Mouse (Mus musculus): ENCODE results near the gene Pltp. TPM values are rescaled to one million over a fixed set of nuclear protein-coding genes. Genes with fewer than 3 reads are reported as not detected.
A peak's percentile ranks its signal among the peaks of the same experiment; 100 is the strongest.
"Not testable (repeated sequence)": the region's sequence is repeated elsewhere in the genome, so short reads cannot be mapped to it uniquely, and the experiment has no call there.

Gene Pltp
- total RNA-seq, 2 experiments from 2014 or later = 90.7 to 93.5 TPM

DNA sequence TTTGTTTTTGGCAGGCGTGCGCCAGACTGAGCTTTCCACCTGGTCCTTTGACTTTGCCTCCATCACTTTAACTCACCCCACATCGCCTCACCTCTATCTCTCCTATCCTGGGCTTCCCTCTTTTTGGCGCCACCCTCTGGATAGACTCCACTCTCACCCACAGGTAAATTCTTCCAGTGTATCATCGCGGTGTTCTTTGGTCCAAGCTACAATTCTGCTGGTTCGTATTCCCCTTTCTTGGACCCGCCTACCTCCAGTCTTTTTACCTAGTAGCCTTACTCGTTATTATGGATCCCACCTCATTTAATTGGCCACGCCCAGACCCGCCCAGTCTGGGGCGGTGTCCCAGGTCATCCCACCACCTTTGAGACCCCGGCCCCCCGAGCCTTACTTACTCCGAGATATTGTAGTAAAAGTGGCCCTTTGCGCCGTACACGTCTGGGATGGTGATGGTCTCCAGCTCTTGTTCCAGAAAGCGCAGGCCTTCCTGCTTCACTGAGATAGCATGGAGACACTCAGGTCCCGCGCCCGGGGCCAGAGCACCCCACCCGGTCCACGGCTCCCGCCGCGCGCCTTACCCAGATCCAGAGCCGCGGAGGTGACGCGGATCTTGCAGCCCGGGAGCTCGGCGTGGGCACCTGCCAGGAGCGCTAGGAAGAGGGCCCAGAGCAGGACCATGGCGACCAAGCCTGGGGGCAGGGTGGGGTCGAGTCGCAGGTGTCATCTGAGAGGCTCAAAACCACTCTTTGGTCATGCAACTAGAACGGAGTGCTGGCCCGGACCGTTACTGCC lies 1.0 kb downstream of the Pltp start:
- DNase-seq (ENCODE audit: low spot score in 2 of 2) = no peak

DNA sequence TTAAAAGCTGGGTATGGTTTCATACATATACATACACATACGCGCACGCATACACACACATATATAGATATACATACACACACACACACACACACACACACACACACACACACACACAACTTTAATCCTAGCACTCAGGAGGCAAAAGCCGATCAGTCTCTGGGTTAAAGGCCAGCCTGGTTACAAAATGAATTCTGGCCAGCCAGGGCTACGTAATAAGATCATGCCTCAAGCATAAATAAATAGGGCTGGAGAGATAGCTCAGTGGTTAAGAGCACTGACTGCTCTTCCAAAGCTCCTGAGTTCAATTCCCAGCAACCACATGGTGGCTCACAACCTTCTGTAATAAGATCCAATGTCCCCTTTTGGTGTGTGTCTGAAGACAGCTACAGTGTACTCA lies 1.9 kb downstream of the Pltp start:
- DNase-seq (ENCODE audit: low spot score in 2 of 2) = not testable (repeated sequence)

DNA sequence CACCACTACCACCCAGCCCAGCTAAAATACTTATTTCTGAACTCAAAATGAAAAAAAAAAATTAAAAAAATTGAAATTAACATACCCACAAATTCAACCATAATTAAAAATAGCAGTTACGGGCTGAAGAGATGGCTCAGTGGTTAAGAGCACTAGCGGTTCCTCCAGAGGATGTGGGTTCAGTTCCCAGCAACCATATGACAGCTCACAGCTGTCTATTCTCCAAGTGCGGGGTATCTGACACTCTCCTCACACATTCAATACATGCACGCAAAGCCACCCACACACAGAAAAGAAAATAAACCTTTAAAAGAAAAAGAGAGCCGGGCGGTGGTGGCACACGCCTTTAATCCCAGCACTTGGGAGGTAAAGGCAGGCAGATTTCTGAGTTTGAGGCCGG lies 7.5 kb downstream of the Pltp start:
- no peak for DNase-seq (ENCODE audit: low spot score in 2 of 2)

DNA sequence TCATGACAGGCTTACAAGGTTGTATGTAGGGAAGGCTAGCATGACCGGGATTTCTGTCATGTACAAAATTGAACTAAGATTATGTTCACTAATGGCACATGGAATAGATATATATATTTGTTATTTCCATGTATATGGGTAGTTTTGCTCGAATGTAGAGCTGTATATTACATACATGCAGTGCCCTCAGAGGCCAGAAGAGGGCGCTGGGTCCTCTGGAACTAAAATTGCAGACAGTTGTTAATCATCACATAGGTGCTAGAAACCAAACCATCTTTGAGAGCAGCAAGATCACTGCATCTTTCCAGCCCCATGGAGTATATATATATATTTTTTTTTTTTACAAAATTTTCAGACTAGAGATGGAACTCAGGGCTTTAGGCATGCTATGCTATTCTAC lies 11.7 kb downstream of the Pltp start:
- no peak for DNase-seq (ENCODE audit: low spot score in 2 of 2)

DNA sequence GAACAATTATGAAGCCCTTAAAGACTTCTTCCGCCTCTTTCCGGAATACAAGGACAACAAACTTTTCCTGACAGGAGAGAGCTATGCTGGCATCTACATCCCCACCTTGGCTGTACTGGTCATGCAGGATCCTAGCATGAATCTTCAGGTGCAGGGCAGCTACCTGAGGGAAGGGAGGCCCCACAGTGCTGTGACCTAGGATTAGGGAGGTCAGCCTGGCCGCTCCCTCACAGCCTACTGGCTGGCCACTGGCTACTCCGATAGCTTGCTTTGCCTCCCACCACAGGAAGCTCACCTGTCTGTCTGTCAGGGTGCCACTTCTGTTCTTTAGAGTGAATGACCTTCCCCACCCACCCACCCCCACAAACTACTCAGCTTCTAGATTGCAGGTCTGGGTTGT lies 22.3 kb downstream of the Pltp start:
- no peak for DNase-seq (ENCODE audit: low spot score in 2 of 2)

DNA sequence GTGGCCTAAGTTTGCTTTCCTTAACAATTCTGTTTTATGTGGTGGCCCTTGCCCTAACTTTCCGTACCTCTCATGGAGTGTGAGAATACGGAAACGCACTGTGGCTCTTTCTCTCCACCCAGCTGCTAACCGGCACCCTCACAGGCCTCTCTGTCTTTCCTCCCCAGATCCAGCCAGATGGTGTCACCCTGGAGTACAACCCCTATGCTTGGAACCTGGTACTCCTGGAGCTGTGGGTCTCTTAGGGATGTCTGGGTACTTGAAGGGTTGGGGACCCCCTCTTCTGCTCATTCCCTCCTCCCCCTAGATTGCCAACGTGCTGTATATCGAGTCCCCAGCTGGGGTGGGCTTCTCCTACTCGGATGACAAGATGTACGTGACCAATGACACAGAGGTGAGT lies 23.0 kb downstream of the Pltp start:
- DNase-seq (ENCODE audit: low spot score in 2 of 2) = no peak

DNA sequence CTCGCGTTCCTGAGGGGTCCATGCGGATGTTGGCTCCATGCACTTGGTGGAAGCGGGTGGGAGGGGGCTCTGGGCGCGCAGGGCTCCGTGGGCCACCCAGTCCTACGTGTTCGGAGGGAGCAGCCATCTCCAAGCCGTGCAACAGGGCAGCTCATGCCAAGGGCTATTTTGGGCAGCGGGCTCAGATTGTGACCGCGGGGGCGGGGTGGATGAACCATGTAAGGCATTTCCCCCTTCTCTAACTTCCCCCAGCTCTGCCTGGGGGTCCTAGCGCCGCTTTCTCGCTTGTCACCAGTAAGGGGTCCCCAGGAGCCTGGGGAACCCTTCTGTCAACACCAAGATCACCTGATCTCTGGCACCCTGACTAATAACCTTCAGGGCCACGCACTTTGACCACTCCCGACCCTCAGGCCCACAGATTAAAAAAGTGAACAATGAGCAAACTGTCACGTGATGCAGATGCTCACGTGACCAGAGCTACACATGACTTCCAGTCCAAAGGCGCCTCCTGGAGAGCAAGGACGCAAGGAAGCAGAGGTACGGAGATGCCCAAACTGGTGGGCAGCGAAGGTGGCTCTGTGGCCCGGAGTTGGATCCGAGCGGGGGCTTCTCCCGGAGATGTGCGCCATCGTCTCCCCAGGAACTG lies 24.1 kb downstream of the Pltp start, which contains the start of gene Neurl2:
Gene Neurl2, minus strand, starts transcription at position 143 of the 646 bp plus-strand sequence.
- DNase-seq (ENCODE audit: low spot score in 2 of 2) = peak; percentile 87 to 88

DNA sequence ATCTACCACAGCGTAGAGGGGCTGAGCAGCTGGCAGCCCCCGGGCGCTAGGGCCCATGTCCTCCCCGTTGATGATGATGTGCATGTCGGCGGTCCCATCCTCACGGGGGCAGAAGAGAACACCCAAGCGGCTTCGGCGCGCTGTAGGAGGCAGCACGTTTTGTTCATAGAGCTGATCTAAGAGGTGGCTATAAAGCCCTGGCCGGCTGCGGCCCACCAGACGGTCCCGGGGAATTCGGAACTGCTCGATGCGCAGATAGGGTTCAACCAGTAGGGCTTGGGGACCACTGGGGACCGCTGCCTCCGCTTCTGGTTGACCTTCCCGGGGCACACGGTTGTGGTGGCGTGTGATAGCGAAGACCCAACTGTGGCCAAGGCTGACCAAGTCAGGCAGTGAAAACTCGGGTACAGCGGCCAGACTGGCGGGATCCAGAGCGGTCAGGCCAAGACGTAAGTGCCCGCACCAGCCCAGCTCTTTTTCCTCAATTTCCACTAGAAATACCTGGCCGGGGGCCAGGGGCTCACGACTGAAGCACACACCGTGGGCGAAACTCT lies 24.7 kb downstream of the Pltp start, which contains the start of gene Ctsa:
Gene Ctsa, plus strand, starts transcription at position 126 of the 554 bp plus-strand sequence.
- DNase-seq (ENCODE audit: low spot score in 2 of 2) = peak; percentile 74 to 76

DNA sequence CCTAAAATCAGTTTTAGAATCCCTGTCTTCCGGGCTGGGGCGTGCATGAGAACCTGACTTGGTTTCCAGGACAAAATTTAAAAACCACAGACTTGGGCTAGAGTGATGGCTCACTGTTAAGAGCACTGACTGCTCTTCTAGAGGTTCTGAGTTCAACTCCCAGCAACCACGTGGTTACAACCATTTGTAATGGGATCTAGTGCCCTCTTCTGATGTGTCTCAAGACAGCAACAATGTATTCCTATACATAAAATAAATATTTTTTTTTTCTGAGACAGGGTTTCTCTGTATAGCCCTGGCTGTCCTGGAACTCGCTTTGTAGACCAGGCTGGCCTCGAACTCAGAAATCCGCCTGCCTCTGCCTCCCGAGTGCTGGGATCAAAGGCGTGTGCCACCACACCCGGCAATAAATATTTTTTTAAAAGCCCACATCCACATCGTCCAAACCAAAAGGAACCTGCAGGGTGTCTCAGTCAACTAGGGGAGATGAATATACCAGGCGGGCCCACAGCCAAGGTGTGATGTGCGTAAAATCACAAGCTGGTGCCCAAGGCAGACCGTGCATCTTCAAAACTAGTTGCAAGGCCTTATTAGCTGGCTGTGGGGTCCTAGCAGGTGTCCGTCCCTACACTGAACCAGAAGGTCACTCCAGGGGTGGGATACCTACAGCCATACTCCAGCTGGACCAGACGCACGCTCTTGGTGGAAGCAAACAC lies 25.3 kb downstream of the Pltp start:
- DNase-seq (ENCODE audit: low spot score in 2 of 2) = no peak

DNA sequence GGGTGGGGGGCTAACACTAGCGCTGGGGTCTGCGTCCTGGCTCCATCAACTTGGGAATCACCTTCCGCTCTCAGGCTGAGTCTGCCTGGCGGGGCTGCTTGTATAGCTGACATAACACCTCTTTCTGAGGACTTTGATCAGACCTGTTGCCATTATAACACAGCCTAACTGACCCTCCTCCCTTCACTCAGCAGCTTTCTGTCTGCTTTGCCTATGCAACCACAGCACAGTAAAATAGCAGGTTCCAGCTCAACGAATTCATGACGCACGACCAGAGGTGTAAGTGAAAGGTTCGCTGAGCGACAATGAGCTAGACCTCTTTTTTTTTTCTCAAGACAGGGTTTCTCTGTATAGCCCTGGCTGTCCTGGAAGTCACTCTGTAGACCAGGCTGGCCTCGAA lies 26.5 kb downstream of the Pltp start:
- DNase-seq (ENCODE audit: low spot score in 2 of 2) = no peak

DNA sequence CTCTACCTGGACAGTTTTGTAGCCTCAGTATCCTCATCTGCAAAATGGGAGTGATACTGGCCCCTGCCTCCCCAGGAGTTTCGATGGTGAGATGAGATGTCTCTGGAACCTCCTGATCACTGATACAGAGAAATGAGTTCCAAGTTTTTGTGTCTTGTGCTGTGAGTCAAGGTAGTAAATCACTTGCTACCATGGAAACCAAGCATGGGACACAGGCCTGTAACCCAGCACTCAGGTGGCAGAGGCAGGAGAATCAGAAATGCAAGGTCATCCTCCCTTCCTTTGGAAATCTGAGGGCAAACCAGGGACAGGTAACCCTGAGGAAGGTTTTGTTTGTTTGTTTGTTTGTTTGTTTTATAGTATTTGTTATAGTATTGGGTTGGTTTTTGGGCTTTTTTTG lies 28.4 kb downstream of the Pltp start:
- DNase-seq (ENCODE audit: low spot score in 2 of 2) = no peak

DNA sequence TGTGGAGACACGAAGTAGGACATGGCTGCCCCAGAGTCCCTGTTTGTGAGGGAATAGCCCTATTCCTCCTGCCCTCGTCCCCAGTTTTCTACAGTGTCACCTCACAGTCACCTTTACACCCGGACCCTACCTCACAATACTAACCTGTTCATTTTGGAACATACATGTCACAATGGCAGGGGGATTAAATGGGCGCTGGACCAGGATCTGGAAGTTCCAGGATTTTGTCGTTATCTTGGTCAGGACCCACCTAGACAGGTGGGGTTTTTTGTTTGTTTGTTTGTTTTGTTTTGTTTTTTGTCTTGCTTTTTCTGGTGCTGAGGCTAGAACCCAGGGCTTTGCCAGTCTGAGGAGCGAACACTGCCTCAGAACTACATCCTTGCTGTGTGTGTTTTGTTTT lies 29.1 kb downstream of the Pltp start, which contains the start of gene Spata25:
Gene Spata25, minus strand, starts transcription at position 101 of the 400 bp plus-strand sequence.
- no peak for DNase-seq (ENCODE audit: low spot score in 2 of 2)

DNA sequence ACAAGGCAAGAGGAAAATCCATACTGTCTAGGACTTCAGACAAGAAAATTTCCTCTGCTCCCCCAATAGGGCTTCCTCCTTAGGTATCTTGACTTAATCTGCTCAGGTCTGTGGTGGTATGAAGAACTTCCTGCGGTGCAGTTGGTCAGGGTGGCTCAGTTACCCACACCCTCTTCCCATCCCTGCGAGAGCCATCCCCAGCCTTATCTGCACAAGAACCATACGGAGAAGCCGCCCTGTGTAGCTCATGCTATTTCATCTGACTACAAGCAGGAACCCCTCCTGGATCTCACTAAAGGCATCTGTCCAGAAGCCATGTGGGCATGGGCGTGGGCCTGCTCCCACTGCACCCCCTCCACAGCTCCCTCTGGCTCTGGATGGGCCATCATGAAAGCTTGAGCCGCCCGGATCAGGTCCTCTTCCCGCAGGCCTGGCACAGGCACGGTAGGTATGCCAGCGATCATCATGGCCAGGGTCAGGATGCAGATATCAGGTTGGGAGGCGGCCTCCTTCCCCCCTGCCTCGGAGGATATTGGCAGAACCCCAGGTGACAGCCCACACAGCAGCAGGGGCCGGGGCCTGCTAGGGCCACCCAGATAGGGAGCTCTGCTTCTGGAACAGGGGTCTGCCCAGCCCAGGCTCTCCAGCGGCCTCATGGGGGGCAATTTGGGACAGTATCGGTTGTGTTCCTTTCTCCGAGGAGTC lies 30.2 kb downstream of the Pltp start:
- DNase-seq (ENCODE audit: low spot score in 2 of 2) = no peak

DNA sequence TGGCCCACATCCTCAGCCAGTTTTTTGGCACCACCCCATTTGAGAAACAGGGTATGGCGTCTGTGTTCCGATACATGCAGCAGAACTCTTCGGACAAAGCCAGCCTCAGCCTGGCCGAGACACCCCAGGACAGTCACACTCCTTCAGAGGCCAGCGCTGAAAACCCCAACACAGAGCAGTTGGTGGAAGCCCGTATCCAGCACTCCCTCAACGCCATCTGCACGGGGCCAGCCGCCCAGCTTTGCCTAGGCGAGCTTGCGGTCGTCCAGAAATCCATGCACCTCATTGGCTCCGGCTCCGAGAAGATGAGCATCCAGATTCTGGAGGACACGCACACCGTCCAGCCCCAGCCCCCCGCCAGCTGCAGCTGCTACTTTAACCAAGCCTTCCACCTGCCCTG lies 32.0 kb downstream of the Pltp start:
- no peak for DNase-seq (ENCODE audit: low spot score in 2 of 2)

DNA sequence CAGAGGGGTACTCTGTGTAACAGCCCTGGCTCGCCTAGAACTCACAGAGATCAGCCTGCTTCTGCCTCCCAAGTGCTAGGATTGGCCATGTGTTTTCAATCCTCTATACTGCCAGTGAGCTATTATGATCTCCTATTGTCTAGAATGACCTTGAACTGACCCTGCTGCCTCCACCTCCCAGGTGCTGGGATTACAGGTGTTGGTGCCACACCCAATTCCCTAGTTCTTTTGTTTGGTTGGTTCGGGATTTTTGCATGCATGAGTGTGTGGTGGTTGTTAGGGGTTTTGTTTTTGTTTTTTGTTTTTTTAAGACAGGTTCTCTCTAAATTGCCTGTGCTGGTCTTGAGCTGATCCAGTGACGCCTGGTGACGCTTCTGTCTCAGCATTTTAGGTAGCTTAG lies 33.5 kb downstream of the Pltp start:
- DNase-seq (ENCODE audit: low spot score in 2 of 2) = no peak

DNA sequence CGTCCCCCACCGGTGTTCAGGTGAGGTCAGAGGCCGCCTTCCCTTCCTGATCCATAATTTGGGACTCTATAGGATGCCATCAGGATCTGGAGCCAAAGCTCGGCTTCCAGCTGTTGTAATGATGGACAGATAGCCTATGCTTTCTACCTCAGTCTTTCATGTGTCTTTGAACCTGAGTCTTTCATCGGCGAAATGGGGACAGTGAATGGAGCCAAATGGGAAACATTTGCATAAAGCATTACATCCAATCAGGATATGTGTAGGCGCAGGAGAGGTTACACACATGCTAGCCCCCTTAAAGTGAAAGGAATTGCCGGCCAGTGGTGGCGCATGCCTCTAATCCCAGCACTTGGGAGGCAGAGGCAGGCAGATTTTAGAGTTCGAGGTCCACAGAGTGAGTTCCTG lies 34.3 kb downstream of the Pltp start:
- peak; percentile 23 to 39 for DNase-seq (ENCODE audit: low spot score in 2 of 2)

DNA sequence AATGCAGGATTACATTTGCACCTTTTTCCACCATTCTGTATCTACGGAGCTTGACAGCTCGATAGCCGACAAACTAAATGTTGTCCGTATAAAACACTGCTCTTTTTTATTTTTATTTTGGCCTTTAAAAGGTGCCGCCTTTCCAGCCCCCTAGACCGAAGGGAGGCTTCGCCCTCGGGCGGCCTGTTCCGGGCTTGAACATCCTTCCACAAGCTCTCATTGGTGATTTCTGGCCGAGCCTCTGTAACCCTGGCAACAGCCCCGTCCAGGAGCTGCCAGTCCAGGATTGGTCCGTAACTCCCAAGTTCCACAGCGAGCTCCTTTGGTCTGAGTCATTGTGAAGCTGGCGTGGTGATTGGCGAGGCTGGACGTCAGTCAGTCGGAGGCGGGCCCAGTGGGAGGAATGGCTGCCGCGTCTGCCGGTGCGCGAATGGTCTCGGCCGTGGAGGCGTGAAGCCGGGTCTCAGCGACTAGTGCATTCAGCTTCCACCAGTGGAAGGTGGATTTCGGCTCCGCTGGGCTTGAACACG lies 34.8 kb downstream of the Pltp start, which contains the start of gene Zswim1:
Gene Zswim1, plus strand, starts transcription at position 51 of the 530 bp plus-strand sequence.
- peak; percentile 100 for DNase-seq (ENCODE audit: low spot score in 2 of 2)

DNA sequence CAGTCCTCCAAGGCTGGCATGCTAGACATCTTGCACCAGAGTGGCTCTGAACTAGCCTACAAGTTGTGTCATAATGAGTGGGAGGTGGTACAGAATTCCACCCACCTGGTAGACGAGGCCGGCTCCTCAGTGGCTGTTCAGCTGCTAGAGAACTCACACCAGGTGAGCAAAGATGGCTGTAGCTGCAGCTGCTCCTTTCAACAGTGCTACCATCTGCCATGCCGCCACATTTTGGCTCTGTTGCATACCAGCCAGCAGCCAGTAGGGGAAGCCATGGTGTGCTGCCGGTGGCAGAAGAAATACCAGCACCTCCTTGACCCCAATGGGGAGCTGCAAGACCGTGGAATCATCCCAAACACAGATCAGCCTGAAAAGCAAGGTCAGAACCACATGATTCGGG lies 36.5 kb downstream of the Pltp start:
- peak in 1 of 2 experiments; percentile 17 for DNase-seq (ENCODE audit: low spot score in 2 of 2)

DNA sequence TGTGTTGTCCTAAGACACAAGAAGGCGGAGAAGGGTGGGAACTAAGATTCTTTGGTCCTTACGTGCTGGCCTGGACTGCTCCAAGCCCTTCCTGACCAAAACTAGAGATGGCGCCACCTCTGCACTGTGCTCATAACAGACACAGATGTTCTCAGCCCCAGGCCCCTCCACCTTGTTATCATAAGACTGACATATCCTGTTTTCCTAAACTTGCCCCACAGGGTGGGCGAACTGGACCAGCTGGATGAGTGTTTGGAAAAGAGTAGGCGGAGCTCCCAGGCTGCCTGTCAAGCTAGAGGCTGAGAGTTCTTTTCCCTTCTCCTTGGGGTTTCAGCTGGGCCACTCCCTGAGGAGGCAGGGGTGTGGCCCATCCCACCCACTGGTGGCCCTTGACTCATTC lies 39.8 kb downstream of the Pltp start:
- no peak for DNase-seq (ENCODE audit: low spot score in 2 of 2)

DNA sequence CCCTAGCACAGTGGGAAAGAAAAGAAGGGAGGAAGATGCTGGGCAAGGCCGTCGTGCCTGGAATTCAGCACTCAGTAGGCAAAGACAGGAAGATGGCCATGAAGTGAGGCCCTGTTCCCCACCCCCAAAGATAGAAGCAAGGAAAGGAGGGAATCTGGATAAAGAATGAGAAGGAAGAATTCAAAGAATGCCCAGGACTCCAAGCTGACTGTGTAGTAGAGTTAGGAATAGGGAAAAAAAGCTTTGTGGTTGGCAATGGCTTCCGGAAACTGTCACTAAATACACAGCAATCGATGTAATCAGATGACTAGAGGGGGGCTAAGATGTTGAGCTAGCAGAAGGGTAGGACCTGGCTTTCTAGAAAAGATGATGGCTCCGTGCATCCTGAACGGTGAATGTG lies 40.3 kb downstream of the Pltp start:
- no peak for DNase-seq (ENCODE audit: low spot score in 2 of 2)

DNA sequence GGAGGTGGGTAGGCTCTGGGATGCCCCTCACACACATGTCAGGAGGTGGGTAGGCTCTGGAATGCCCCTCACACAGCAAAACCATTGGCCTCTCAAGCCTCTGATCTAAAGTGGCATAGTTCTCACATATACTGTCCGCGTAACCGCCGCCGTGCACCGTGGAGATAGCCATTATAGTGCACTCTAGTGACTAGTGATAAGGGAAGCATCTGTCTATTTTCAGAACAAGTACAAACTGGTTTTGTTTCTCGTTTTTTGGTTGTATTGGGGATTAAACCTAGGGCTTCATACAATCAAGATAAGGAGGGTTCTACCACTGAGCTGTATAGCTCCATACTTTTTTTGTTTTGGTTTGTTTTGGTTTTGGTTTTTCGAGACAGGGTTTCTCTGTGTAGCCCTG lies 41.7 kb downstream of the Pltp start:
- no peak for DNase-seq (ENCODE audit: low spot score in 2 of 2)
